Mouse (Mus musculus): Measurements from ENCODE around the gene Tex19.1. TPM values are rescaled to one million over a fixed set of nuclear protein-coding genes. Genes with fewer than 3 reads are reported as not detected.
A peak's percentile ranks its signal among the peaks of the same experiment; 100 is the strongest.
"Not testable (repeated sequence)": the region's sequence is repeated elsewhere in the genome, so short reads cannot be mapped to it uniquely, and the experiment has no call there.

Gene Tex19.1
- total RNA-seq (2014; fragmentation: Nextera tagmentation) (not detected in 2 replicates), total RNA-seq (2017) (not detected in 2 replicates)

DNA sequence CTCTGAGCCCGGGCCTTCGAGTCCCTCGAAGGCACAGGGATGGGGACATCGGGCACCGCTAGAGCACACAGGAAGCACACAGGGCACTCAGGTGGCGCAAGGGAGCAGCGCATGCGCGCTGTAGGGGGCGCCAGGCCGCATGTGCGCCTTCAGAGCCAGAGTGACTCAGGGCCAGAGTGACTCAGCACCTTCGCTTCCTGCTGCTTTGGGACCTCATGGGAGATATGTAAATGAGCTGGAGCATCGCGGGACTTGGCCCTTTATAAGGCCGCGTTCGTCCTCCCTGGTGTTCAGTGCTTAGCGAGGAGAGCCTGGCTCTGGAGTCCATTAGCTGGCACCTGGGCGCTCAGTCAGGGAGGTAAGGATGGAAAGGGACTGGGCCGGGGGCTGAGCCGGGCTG, at the start of gene Tex19.1:
Gene Tex19.1, plus strand, starts transcription at position 279 of the 400 bp plus-strand sequence.
- 0 out of 2 replicates have a peak, but pooled peaks have one; percentile 24 for ATAC-seq (replicated peaks; ENCODE audit: low FRiP score, low TSS enrichment, poor library complexity, severe bottlenecking)

DNA sequence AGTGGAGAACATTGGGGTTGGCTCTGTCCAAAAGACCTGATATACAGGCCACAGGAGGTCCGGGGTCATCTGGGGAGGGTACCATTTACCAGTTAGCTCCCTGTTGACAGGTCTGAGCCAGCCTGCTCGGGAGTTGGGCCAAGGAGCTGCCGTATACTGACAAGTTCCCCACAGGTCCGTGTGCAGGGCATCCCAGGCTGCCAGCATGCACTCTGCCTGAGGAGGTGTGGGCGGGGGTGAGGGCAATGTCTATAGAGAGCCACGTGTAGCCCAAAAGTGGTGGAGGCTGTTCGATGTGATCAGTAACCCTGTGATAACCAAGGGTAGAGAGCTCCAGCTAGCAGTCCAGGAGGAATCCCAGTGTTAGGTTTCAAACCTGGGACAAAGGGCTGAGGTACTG, 46.2 kb upstream of the Tex19.1 start:
- ATAC-seq (replicated peaks; ENCODE audit: low FRiP score, low TSS enrichment, poor library complexity, severe bottlenecking): no peak

DNA sequence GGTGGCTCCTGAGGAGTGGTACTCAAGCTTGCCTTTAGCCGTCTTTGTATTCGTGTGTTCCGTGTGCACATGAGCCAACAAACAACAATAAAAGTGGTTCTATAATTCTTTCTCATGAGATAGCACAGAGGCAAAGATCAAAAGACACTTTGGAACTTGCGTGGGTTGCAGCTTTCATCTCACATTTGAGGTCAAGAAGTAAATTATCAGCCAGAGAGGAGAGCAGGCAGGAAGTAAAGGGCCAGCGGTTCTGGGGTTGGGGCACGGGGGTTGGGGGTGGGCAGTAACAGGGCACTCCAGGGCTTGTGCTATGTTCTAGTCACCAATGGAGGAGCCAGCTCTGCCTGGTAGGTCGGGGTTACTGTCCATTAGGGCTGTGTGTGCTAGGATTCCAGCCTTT, 45.3 kb upstream of the Tex19.1 start:
- ATAC-seq (replicated peaks; ENCODE audit: low FRiP score, low TSS enrichment, poor library complexity, severe bottlenecking): no peak

GRCm38 (mm10) chr11:121101124-121101805, 44.7 kb upstream of the Tex19.1 start:
- 0 out of 2 replicates have a peak, but pooled peaks have one; percentile 47 for ATAC-seq (replicated peaks; ENCODE audit: low FRiP score, low TSS enrichment, poor library complexity, severe bottlenecking)

- ATAC-seq (replicated peaks; ENCODE audit: low FRiP score, low TSS enrichment, poor library complexity, severe bottlenecking): not testable (repeated sequence)
These were observed 38.7 kb upstream of the Tex19.1 start for GRCm38 (mm10) chr11:121107242-121107641.

DNA sequence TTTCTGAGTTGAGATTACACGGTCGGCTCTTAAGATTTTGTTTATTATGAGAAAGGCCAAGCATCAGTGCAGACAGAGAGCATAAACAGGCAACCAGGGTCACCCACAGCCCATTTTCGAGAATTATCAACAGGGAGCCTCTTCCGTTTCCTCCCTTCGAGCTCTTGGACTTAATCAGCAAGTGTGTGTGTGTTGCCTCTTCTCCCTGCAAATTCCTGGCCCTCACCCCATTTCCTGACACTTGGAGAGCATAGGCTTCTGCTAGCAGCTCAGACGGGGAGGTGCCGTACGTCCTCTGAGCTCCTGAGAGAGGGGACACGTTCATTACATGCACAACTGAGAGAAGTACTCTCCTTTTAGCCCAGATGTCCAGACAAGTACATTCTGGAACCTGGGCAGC, 37.9 kb upstream of the Tex19.1 start:
- no peak for ATAC-seq (replicated peaks; ENCODE audit: low FRiP score, low TSS enrichment, poor library complexity, severe bottlenecking)

DNA sequence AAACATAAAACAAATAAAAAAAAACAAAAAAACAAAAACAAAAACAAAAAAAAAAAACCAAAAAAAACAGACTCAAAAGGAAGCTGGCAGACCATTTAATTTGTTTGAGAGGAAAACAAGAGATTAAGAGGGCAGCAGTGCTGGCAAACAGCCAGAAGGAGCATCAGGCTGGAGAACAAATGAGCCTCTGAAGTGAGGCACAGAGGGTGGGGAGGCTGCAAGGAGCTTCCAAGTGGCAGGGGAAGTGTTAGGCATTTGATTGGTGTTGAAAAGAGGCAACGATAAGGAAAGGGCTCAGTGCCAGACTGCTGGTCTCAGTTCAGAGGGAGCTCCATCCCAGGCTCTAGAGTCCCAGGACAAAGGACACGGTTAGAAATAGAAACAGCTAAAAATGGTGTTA, 36.0 kb upstream of the Tex19.1 start:
- ATAC-seq (replicated peaks; ENCODE audit: low FRiP score, low TSS enrichment, poor library complexity, severe bottlenecking): peak; percentile 82

DNA sequence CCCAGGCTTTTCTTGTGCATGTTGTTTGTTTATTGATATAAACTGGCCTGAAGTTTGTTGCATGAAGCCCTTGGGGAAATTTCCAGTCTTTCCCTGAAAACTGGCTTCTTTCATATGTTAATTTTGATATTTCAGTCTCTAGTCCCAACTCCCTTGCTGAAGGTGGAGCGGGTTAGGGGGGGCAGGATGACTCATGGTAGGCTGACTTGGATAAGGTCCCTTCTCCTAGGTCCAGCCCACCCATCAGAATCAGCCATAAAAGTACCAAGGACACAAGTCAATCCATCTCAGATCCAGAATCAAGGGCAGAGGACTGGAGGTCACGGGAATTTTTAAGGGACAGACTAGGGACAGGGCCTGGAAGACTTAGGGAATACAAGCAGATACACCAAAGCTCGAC, 34.9 kb upstream of the Tex19.1 start:
- ATAC-seq (replicated peaks; ENCODE audit: low FRiP score, low TSS enrichment, poor library complexity, severe bottlenecking): no peak

GRCm38 (mm10) chr11:121111601-121112000, 34.3 kb upstream of the Tex19.1 start:
- no peak for ATAC-seq (replicated peaks; ENCODE audit: low FRiP score, low TSS enrichment, poor library complexity, severe bottlenecking)

GRCm38 (mm10) chr11:121112091-121112775, 33.7 kb upstream of the Tex19.1 start:
- no peak for ATAC-seq (replicated peaks; ENCODE audit: low FRiP score, low TSS enrichment, poor library complexity, severe bottlenecking)

- ATAC-seq (replicated peaks; ENCODE audit: low FRiP score, low TSS enrichment, poor library complexity, severe bottlenecking): no peak
These were observed 27.8 kb upstream of the Tex19.1 start for GRCm38 (mm10) chr11:121118106-121118505.

DNA sequence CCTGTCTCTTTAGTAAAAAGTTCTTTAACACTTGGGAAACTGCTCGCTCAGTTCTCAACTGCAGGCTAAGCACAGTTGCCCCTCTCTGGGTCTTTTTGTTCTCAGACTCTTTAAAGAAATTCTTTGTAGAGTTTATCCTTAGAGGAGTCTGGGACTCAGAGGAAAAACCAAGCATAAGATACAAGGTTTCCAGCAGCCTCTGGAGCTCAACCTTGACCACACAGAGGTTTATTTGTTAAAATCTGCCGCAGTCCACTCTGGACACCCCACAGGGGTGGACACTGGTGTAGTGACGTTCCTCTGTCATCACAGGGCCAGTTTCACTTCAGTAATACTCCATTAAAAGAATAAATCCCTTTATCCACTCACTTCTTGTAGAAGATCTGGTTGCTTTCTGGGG, 27.4 kb upstream of the Tex19.1 start, which contains the start of gene Tex19.2:
Gene Tex19.2, minus strand, starts transcription at position 101 of the 400 bp plus-strand sequence.
- no peak for ATAC-seq (replicated peaks; ENCODE audit: low FRiP score, low TSS enrichment, poor library complexity, severe bottlenecking)

- no peak for ATAC-seq (replicated peaks; ENCODE audit: low FRiP score, low TSS enrichment, poor library complexity, severe bottlenecking)
These were observed 24.8 kb upstream of the Tex19.1 start for GRCm38 (mm10) chr11:121121151-121121550.

- ATAC-seq (replicated peaks; ENCODE audit: low FRiP score, low TSS enrichment, poor library complexity, severe bottlenecking): peak; percentile 73
These were observed 23.8 kb upstream of the Tex19.1 start for GRCm38 (mm10) chr11:121122024-121122670.

DNA sequence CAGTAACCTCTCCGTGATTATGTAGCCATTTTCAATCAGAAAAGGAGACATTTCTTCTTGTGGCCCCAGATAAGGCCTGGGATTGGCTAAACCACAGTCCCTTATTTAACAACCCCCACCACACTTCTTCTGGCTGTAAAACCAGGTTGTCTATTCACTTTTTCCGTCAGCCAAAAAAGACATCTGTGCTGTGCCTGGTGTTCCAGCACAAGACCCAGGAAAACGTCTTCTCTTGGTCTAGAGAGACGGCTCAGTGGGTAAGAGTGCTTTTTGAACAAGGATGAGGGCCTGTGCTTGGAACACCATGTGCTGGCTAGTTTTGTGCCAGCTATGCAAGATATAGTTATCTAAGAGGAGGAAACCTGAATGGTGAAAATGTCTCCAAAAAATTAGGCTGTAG, 22.5 kb upstream of the Tex19.1 start:
- no peak for ATAC-seq (replicated peaks; ENCODE audit: low FRiP score, low TSS enrichment, poor library complexity, severe bottlenecking)

DNA sequence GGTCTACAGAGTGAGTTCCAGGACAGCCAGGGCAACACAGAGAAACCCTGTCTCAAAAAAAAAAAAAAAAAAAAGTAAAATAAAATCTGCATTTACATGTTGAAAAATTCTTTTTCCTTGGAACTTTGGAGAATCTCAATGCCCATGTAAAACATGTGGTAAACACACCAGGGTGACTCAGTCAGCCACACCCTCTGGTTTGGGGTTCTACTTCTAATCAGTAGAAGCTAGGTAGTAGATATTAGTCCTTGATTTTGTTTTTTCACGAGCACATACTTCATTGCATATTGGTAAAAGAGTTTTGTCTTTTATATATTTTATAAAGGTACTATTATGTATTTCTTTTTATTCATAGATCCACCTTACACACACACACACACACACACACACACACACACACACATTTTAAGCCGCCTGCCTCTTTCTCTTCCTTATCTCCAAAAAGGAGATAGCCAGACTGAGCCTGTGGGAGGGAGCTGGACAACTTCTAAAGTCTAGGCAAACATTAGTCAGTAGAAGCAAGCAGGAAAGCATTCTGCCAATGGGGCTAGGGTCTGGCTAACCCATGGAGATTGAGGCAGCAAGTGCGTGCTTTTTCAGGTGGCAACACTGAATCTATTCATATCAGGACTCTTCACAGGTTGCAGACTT, 20.3 kb upstream of the Tex19.1 start:
- no peak for ATAC-seq (replicated peaks; ENCODE audit: low FRiP score, low TSS enrichment, poor library complexity, severe bottlenecking)

GRCm38 (mm10) chr11:121126395-121126794, 19.5 kb upstream of the Tex19.1 start:
- 0 out of 2 replicates have a peak, but pooled peaks have one; percentile 48 for ATAC-seq (replicated peaks; ENCODE audit: low FRiP score, low TSS enrichment, poor library complexity, severe bottlenecking)

DNA sequence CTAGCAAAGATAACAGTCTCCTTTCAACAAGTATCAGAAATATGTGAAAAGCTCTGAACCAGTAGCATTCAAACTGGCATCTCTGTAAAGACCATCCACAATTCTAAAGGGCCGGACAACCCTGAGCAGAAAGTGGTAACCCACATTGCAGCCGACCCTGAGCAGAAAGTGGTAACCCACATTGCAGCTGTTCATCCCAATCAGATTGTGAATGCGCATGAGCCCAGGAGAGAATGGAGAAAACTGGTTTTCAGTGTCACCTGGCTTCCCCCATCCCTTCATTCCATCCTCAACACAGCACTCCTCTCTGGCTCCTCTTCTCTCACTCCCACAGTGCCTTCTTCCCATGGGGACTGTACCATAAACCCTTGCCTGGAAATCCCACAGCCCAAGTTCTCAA, 18.5 kb upstream of the Tex19.1 start:
- ATAC-seq (replicated peaks; ENCODE audit: low FRiP score, low TSS enrichment, poor library complexity, severe bottlenecking): no peak

DNA sequence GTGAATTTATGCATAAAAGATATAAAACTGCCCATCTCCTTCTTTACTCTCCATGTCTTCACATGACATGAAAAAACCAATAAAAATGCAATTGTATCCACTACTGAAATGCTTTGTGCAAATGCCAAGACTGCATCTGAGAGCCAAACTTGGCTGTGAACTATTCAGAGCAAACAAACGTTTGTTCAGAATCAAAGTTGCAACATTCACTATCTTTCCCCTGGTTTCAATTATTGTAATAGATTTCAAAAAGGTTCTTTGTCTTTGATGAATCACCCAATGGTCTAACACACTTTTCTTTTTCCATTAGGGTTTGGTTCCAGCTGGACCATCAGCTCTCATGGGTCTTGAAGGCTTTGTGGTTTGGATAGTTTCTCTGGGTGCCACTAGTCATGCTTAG, 16.3 kb upstream of the Tex19.1 start:
- no peak for ATAC-seq (replicated peaks; ENCODE audit: low FRiP score, low TSS enrichment, poor library complexity, severe bottlenecking)

- ATAC-seq (replicated peaks; ENCODE audit: low FRiP score, low TSS enrichment, poor library complexity, severe bottlenecking): no peak
These were observed 11.3 kb upstream of the Tex19.1 start for GRCm38 (mm10) chr11:121134600-121134999.
